Mouse (Mus musculus): ENCODE data around the gene Kif5c. TPM values are rescaled to one million over a fixed set of nuclear protein-coding genes. Genes with fewer than 3 reads are reported as not detected.

Kif5c gene
- polyA plus RNA-seq (2015; fragmentation: Nextera tagmentation; extraction: Ambion mirVana): 2.7 TPM in 2 replicates

- ATAC-seq (replicated peaks; ENCODE audit: low FRiP score, low read depth) (peak; percentile 98), DNase-seq (ENCODE audit: low spot score) (peak; percentile 86)
- H3K36me3 ChIP-seq (ENCODE audit: insufficient read depth, low read length): no peaks in the 10 kb centered on the region
- H3K9ac ChIP-seq (ENCODE audit: low read depth, low read length): peak within 1 kb of the TSS; percentile 46; the same call in 1 of the 2 replicates
- no peaks in the 10 kb centered on the region for H3K9me3 ChIP-seq (replicated peaks; ENCODE audit: low read length)
- H3K27ac ChIP-seq: no peak within 1 kb of the TSS
- H3K27me3 ChIP-seq (ENCODE audit: insufficient read depth, low read length): peaks cover 4% of the 10 kb centered on the region; the same call in 1 of the 2 replicates
- TF ChIP-seq CTCF (IDR thresholded peaks at IDR 0.05; ENCODE audit: low read depth): no peak
- peak within 1 kb of the TSS; percentile 61 for H3K4me3 ChIP-seq (replicated peaks; ENCODE audit: low read depth, low read length)
- H3K4me2 ChIP-seq (ENCODE audit: low read length): peak within 1 kb of the TSS; percentile 94
- 3% methylated on average over 53 of the region's 54 CpGs for WGBS
- peaks cover 3% of the 10 kb centered on the region; the same call in 1 of the 2 replicates for H3K4me1 ChIP-seq (replicated peaks; ENCODE audit: insufficient read depth, low read length)
Observed at GRCm38 (mm10) chr2:49618829-49619718, at the start of gene Kif5c. Gene Kif5c (plus strand): TSS chr2:49619298.

GRCm38 (mm10) chr2:49569862-49570777 is 49.0 kb upstream of the Kif5c start:
- no peak for TF ChIP-seq CTCF (IDR thresholded peaks at IDR 0.05; ENCODE audit: low read depth)
- ATAC-seq (replicated peaks; ENCODE audit: low FRiP score, low read depth): no peak
- Histone ChIP-seq H3K4me3 (replicated peaks; ENCODE audit: low read depth, low read length) (no peak overlapping the region), H3K27ac (no peak overlapping the region), H3K9ac (ENCODE audit: low read depth, low read length) (no peak overlapping the region), H3K27me3 (ENCODE audit: insufficient read depth, low read length) (no peaks in the 10 kb centered on the region), H3K9me3 (replicated peaks; ENCODE audit: low read length) (no peaks in the 10 kb centered on the region), H3K4me2 (ENCODE audit: low read length) (no peak overlapping the region), H3K4me1 (replicated peaks; ENCODE audit: insufficient read depth, low read length) (peaks cover 10% of the 10 kb centered on the region; the same call in 1 of the 2 replicates), H3K36me3 (ENCODE audit: insufficient read depth, low read length) (no peaks in the 10 kb centered on the region)
- no peak for DNase-seq (ENCODE audit: low spot score)
- WGBS: 57% methylated on average over 16 of the region's 16 CpGs

GRCm38 (mm10) chr2:49570778-49571101 is 48.4 kb upstream of the Kif5c start:
- no peak for TF ChIP-seq CTCF (IDR thresholded peaks at IDR 0.05; ENCODE audit: low read depth)
- H3K4me1 ChIP-seq (replicated peaks; ENCODE audit: insufficient read depth, low read length): peaks cover 10% of the 10 kb centered on the region; the same call in 1 of the 2 replicates
- H3K9me3 ChIP-seq (replicated peaks; ENCODE audit: low read length): no peaks in the 10 kb centered on the region
- peak; percentile 55 for ATAC-seq (replicated peaks; ENCODE audit: low FRiP score, low read depth)
- 28% methylated on average over 6 of the region's 6 CpGs for WGBS
- H3K27me3 ChIP-seq (ENCODE audit: insufficient read depth, low read length): no peaks in the 10 kb centered on the region
- no peak for DNase-seq (ENCODE audit: low spot score)
- no peak overlapping the region for H3K4me2 ChIP-seq (ENCODE audit: low read length)
- H3K27ac ChIP-seq: no peak overlapping the region
- H3K9ac ChIP-seq (ENCODE audit: low read depth, low read length): no peak overlapping the region
- no peak overlapping the region for H3K4me3 ChIP-seq (replicated peaks; ENCODE audit: low read depth, low read length)
- H3K36me3 ChIP-seq (ENCODE audit: insufficient read depth, low read length): no peaks in the 10 kb centered on the region

GRCm38 (mm10) chr2:49571159-49571920 is 47.8 kb upstream of the Kif5c start:
- Histone ChIP-seq H3K4me1 (replicated peaks; ENCODE audit: insufficient read depth, low read length) (peaks cover 10% of the 10 kb centered on the region; the same call in 1 of the 2 replicates), H3K9me3 (replicated peaks; ENCODE audit: low read length) (no peaks in the 10 kb centered on the region), H3K36me3 (ENCODE audit: insufficient read depth, low read length) (no peaks in the 10 kb centered on the region), H3K4me3 (replicated peaks; ENCODE audit: low read depth, low read length) (peak overlapping the region; percentile 16), H3K9ac (ENCODE audit: low read depth, low read length) (no peak overlapping the region), H3K27ac (no peak overlapping the region), H3K4me2 (ENCODE audit: low read length) (peak overlapping the region; percentile 49), H3K27me3 (ENCODE audit: insufficient read depth, low read length) (no peaks in the 10 kb centered on the region)
- DNase-seq (ENCODE audit: low spot score): peak; percentile 76
- peak; percentile 74; the same call in 1 of the 2 replicates for ATAC-seq (replicated peaks; ENCODE audit: low FRiP score, low read depth)
- WGBS: 39% methylated on average over 11 of the region's 11 CpGs
- TF ChIP-seq CTCF (IDR thresholded peaks at IDR 0.05; ENCODE audit: low read depth): no peak

- WGBS: 39% methylated on average over 12 of the region's 12 CpGs
- DNase-seq (ENCODE audit: low spot score) (peak; percentile 32), ATAC-seq (replicated peaks; ENCODE audit: low FRiP score, low read depth) (no peak)
- no peak overlapping the region for H3K4me3 ChIP-seq (replicated peaks; ENCODE audit: low read depth, low read length)
- H3K9ac ChIP-seq (ENCODE audit: low read depth, low read length): no peak overlapping the region
- no peaks in the 10 kb centered on the region for H3K9me3 ChIP-seq (replicated peaks; ENCODE audit: low read length)
- no peak for TF ChIP-seq CTCF (IDR thresholded peaks at IDR 0.05; ENCODE audit: low read depth)
- no peak overlapping the region for H3K27ac ChIP-seq
- peak overlapping the region; percentile 49 for H3K4me2 ChIP-seq (ENCODE audit: low read length)
- peaks cover 10% of the 10 kb centered on the region; the same call in 1 of the 2 replicates for H3K4me1 ChIP-seq (replicated peaks; ENCODE audit: insufficient read depth, low read length)
- H3K27me3 ChIP-seq (ENCODE audit: insufficient read depth, low read length): no peaks in the 10 kb centered on the region
- no peaks in the 10 kb centered on the region for H3K36me3 ChIP-seq (ENCODE audit: insufficient read depth, low read length)
Observed at GRCm38 (mm10) chr2:49572111-49572642, 46.9 kb upstream of the Kif5c start.

All from kidney, postnatal 0 days (tissue).